Mouse (Mus musculus) bone marrow macrophage, adult 2 months (primary cell): ENCODE results near the gene Pgs1.

ENCODE experiments used
- CTCF ChIP-seq: IDR thresholded peaks from 2 replicates; pipeline ENCODE4 v1.5.1; 2012; ENCODE audit warnings: low read depth, mild to moderate bottlenecking, low read length, moderate library complexity
- POLR2A ChIP-seq: IDR thresholded peaks from 2 replicates; pipeline ENCODE4 v1.6.1; 2012; ENCODE audit warnings: mild to moderate bottlenecking, low read depth, low read length, borderline replicate concordance

GRCm38 (mm10) chr11:117954094-117954493 is 32.0 kb upstream of the Pgs1 start:
- TF ChIP-seq CTCF (no peak), POLR2A (no peak)
